Mouse (Mus musculus) ES-CJ7 (cell line): ENCODE results near the gene Smc5.

Experiments used
- DNase-seq: peaks from one replicate; pipeline ENCODE4 v3.0.0; 2011; ENCODE audit warnings: low read depth, low spot score

The Smc5 gene

GRCm38 (mm10) chr19:23273355-23274053, at the start of gene Smc5:
TSS of gene Smc5 (minus strand) at chr19:23273897.
- peak; percentile 84 for DNase-seq

GRCm38 (mm10) chr19:23323107-23323506, 49.4 kb upstream of the Smc5 start:
- DNase-seq = no peak

- DNase-seq = peak; percentile 11
Observed at GRCm38 (mm10) chr19:23317989-23318358, 44.3 kb upstream of the Smc5 start.

- no peak for DNase-seq
Observed at GRCm38 (mm10) chr19:23317295-23317988, 43.7 kb upstream of the Smc5 start.

DNA sequence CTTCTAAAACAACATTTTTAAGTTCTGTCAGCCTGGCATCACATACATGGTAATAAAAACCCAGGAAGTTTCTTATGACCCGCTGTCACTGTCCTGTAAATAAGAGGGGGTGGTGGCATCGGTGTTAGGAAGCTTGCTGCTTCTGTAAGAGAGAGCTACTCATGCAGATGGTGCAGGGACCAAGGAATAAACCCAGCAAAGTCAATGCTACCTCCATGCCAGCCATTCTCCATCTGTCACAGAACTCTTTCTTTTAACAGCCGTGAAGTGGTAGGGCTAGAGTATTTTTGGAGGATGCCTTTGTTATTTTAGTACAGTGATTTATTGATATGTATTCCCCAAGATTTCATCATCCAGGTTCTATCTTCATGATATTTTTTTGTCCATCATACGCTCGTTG, 43.2 kb upstream of the Smc5 start:
- no peak for DNase-seq

GRCm38 (mm10) chr19:23309979-23310378, 36.3 kb upstream of the Smc5 start:
- no peak for DNase-seq

GRCm38 (mm10) chr19:23306671-23307070, 33.0 kb upstream of the Smc5 start:
- no peak for DNase-seq

- DNase-seq = no peak
Observed at GRCm38 (mm10) chr19:23299987-23300386, 26.3 kb upstream of the Smc5 start.

- no peak for DNase-seq
Observed at GRCm38 (mm10) chr19:23298917-23299316, 25.2 kb upstream of the Smc5 start.

- no peak for DNase-seq
Observed at GRCm38 (mm10) chr19:23297191-23297590, 23.5 kb upstream of the Smc5 start.

- no peak for DNase-seq
Observed at GRCm38 (mm10) chr19:23289251-23289650, 15.6 kb upstream of the Smc5 start.

DNA sequence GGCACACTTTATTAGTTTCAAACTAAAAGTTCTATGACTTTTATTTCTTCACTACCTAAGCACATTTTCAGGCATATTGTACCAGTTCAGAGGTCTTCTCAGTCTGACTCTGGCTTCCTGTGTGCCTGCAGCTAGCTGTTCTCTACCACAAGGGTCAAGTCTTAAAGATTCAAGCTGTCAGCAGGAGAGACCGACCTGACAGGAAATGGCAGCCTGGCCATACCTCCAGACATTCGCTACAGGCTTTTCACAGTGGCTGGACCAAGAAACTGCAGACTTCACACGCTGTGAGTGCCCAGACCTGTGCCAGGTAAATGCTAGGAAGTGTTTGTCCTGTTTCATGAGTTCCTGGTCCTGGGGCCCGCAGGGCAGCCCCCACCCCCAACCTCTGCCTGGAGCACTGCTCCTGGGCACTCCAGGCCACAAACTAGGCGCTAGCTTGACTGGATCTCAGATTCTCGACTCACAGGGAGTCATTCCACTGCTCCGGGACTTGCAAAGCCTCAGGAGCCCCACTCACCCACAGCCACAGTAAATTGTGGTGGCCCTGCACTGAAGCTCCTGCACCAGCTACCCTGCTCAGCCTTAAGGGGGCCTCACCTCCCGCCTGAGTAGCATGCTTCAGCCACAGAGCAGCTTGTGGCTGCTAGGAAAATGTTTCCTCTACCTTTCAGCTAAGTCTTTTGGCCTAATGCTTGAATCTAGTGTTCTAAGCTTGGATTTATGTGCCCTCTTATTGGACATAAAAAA, 8.4 kb upstream of the Smc5 start:
- DNase-seq = peak; percentile 62

GRCm38 (mm10) chr19:23274054-23274724, 492 bp upstream of the Smc5 start:
- no peak for DNase-seq

GRCm38 (mm10) chr19:23256771-23257170, 16.9 kb downstream of the Smc5 start:
- DNase-seq = no peak

DNA sequence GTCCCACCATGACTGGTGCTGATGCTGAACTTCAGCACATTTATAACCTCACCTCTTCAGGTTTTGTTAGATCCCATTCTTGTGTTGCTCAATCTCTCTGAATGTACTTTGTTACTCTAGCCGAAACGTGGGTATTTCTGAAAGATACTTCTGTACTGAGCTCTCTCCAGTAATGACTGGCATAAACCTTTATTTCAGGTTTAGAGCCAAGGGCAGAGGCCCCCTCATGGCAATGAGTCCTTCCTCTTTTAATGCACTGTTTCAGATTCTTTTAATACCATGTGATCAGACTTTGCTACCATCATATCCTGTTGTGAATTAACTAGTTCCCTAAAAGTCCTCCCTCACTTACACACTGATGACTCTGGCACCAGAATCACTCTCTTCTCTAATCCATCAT, 27.2 kb downstream of the Smc5 start:
- no peak for DNase-seq

DNA sequence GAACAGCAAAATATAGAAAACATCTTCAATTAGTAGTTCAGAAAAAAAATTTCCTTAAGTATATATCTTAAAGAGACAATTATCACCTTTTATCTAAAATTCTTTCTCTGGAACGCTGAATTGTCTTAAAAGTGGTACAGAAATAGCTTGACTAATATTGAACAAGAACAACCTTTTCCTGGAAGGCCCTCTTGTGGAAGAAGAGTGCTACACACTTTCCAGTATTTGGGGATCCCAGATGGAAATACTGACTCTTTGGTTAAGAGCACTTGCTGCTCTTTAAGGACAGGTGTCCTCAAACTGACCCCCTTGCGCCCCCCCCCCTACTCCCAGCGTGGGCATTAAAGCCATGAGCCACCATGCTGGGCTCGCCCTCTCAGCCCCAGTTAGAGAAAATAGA, 48.6 kb downstream of the Smc5 start:
- DNase-seq = peak; percentile 70

- no peak for DNase-seq
Observed at GRCm38 (mm10) chr19:23214326-23214725, 59.4 kb downstream of the Smc5 start.

DNA sequence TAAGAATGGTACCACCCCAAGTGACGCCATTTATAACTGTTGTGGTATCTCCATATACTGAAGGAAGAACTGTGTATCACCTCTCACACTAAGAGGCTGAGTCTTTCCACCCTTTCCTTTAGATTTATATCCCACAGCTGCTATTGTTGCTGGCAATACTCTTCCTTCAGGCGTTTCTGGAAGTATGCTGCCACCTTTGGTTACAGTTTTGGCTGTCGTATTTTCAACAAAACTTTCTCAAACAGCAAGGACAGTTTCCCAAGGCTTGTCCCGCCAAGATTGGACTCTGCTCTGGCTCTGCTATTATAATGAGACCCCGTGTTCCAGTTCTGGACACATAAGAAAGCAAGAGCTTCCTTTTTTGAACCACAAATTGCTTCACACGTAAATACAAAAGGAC, 62.4 kb downstream of the Smc5 start:
- DNase-seq = no peak

DNA sequence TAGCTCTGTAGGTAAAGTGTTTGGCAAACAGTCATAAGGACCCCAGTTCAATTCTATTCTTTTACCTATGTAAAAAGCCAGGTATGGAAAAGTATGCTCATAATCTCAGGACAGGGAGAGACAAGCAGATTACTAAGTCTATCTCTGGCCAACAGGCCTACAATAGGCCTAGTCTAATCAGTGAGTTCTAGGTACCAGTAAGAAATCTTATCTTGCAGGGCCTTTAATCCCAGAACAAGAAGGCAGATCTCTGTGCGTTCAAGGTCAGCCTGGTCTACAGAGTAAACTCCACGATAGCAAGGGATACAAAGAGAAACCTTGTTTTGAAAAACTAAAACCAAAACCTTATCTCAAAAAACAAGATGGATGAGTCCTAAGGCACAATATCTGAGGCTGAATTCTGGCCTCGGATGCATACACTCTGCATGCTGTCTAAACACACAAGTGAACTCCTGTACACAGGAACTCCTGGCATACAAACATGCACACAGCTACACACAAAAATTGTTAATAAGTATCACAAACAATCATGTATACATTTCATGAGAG, 70.1 kb downstream of the Smc5 start:
- DNase-seq = no peak

- DNase-seq = no peak
Observed at GRCm38 (mm10) chr19:23202106-23202505, 71.6 kb downstream of the Smc5 start.

GRCm38 (mm10) chr19:23193076-23193475, 80.6 kb downstream of the Smc5 start:
- no peak for DNase-seq

DNA sequence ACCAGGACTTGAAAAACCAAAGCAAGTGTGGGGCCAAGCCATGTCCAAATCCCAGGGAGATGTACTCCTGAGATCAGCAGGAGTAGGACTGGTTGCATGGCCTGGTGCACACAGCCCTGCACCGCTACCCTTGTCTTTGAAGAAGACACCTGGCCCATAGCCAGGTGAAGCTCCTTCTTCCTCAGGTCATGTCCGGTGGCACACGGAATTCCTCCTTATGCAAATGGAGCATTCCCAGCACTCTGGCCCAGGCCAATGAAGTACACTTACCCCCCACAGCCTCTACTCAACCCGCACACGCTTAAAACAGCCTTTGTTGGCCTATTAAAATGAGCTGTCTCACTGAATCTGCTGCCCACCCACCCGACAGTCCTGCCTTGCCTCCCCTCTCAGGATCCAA, 82.2 kb downstream of the Smc5 start:
- peak; percentile 41 for DNase-seq
